Mouse (Mus musculus) cerebellum, adult 2 months (tissue): ENCODE measurements at regions not wholly inside any gene's neighbourhood (a gene's known extent, or its start where the extent isn't known, plus 50 kb on each side); places are given as distances from the start of the nearest gene placed in this dataset.
A peak's percentile ranks its signal among the peaks of the same experiment; 100 is the strongest.

Experiments
- DNase-seq, 2 experiments: peaks; one replicate each; pipeline ENCODE4 v3.0.0; 2021
- H3K27ac ChIP-seq: fragments of 200-500 bp; 2 replicates; pipeline ENCODE4 v1.5.1; 2012; ENCODE audit warnings: low read length, control low read depth, inconsistent platforms; ENCODE audit not compliant: insufficient read depth
- H3K27me3 ChIP-seq: fragments of 200-500 bp; 2 replicates; pipeline ENCODE4 v1.6.1; 2012; ENCODE audit warnings: inconsistent platforms, mild to moderate bottlenecking, low read length, moderate library complexity; ENCODE audit not compliant: control insufficient read depth, insufficient read depth
- H3K4me1 ChIP-seq: fragments of 200-500 bp; 2 replicates; pipeline ENCODE4 v1.6.1; 2011; ENCODE audit warnings: low read length; ENCODE audit not compliant: control insufficient read depth, insufficient read depth
- H3K4me3 ChIP-seq: fragments of 200-500 bp; replicated peaks from 2 replicates; pipeline ENCODE3; 2011; ENCODE audit warnings: mild to moderate bottlenecking, low read depth, low read length, control low read depth; ENCODE audit not compliant: insufficient read depth
- CTCF ChIP-seq: fragments of 200-500 bp; IDR thresholded peaks from 2 replicates; pipeline ENCODE4 v1.5.1; 2011; ENCODE audit warnings: low read depth, mild to moderate bottlenecking, control low read depth, low read length, moderate library complexity, borderline replicate concordance; ENCODE audit not compliant: insufficient read depth
- POLR2A ChIP-seq: fragments of 200-500 bp; IDR thresholded peaks from 2 replicates; pipeline ENCODE4 v1.6.1; 2011; ENCODE audit warnings: low read length, control low read depth, borderline replicate concordance; ENCODE audit not compliant: insufficient read depth
- WGBS: fragments of 180-500 bp; shearing (Covaris S2); methylation state at CpG from one replicate; pipeline ENCODE4 v1.1.7; 2018; 5-methylcytosine and 5-hydroxymethylcytosine counted together

DNA sequence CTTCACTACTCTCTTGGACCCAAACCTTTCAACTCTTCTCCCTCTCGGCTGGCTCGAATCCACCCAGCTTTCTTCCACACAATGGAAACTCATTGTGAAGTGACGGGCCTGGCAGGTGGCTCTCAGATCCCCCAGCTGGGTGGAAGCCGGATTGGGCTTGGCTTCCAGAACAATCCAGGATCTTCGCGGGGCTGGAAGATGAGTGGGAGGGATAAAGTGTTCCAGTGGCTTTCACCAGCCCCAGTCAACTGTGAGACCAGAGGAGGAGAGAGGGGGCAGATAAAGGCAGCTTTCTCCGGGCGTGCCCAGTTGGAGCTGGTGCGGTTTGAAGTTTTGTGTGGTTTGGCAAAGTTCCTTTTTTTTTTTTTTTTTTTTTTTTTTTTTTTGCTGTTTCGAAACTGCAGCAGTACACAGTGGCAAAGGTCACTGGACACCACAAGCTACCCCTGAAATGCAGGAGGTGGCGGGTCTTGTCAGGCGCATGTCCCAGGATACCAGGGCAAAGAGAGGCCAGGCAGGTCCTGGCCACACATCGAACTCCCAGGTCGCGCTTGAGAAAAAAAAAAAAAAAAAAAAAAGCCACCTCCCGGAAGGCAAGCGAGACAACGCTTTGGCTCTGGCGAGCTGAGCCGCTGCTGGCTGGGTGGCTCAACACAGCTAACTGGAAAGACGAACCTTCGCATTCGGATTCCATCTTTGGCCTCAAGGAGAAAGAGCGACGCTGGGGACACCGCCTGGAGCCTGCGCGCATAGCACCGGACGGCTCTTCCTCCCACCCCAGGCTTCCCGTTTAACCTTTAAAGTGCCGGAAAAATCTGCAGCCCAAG is 91.9 kb upstream of the Bcor start:
- Histone ChIP-seq H3K27ac (no peak overlapping the region), H3K4me3 (peak overlapping the region; percentile 17), H3K27me3 (no peaks in the 10 kb centered on the region), H3K4me1 (no peaks in the 10 kb centered on the region)
- no peak for TF ChIP-seq POLR2A
- TF ChIP-seq CTCF, result peak; percentile 60
- peak; percentile 41 to 45 for DNase-seq
- 11% methylated on average over 30 of the region's 32 CpGs for WGBS

DNA sequence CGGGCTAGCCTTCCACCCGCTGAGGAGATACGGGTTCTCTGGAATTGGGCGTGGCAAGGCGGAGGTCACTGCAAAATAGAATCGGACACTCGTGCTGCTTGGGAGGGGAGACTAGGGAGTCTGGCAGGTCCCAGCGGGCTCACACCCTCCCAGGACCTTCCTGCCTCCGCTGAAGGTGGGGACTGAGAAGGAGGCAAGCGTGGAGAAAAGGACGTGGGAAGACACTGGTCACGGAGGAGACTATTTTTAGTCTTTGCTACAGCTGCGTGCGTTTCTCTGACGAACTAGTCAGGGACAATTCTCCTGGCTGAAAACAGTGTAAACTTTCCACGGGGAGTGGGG is 92.5 kb upstream of the Bcor start:
- Histone ChIP-seq H3K4me1 (no peaks in the 10 kb centered on the region), H3K27me3 (no peaks in the 10 kb centered on the region), H3K27ac (no peak overlapping the region), H3K4me3 (peak overlapping the region; percentile 17)
- DNase-seq, result no peak
- TF ChIP-seq CTCF, result no peak
- TF ChIP-seq POLR2A, result no peak
- WGBS, result 5% methylated on average over 16 of the region's 16 CpGs

DNA sequence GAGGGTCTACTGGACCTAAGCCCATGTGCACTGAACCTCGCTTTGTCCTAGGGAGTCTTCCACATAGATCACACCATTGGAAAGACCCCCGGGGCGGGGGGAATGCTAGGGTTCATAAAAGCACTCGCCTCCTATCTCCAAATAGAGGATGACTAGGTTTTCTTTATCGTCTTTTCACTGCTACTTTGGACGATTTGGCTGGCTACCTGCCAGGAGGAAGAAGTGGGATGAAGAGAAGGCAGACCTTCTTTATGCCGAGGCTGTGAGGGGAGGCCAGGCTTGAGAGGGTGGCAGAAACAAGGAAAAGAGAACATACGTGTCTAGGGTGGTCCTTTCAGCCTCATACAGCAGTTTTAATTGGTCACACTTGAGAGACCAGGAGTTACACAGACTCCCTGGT is 96.6 kb upstream of the Bcor start:
- Histone ChIP-seq H3K27ac (no peak overlapping the region), H3K27me3 (no peaks in the 10 kb centered on the region), H3K4me1 (no peaks in the 10 kb centered on the region), H3K4me3 (no peak overlapping the region)
- WGBS, result 57% methylated on average over 8 of the region's 8 CpGs
- no peak for DNase-seq
- TF ChIP-seq CTCF, result no peak
- no peak for TF ChIP-seq POLR2A

DNA sequence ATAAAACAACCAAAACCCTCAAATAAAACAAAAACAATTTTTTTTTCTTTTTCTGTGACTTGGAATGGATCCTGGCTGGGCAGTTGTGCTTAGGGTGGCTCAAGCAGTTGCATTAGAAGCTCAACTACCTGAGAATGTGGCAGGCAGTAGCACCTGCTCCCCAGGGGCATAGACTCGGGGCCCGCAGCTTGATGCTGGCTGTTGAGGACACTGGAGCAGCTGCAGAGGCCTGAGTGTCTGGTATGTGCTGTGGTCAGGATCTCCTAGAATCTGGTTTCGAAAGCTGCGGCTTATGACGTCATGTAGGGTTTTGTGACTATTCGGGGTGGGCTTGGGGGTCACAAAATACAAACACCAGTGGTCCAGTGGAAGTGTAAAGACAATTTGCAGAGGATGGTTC is 103.7 kb upstream of the Bcor start:
- TF ChIP-seq CTCF (no peak), POLR2A (no peak)
- H3K27me3 ChIP-seq, result no peaks in the 10 kb centered on the region
- no peak for DNase-seq
- H3K4me1 ChIP-seq, result no peaks in the 10 kb centered on the region
- no peak overlapping the region for H3K27ac ChIP-seq
- WGBS, result 83% methylated on average over 6 of the region's 6 CpGs
- H3K4me3 ChIP-seq, result no peak overlapping the region

DNA sequence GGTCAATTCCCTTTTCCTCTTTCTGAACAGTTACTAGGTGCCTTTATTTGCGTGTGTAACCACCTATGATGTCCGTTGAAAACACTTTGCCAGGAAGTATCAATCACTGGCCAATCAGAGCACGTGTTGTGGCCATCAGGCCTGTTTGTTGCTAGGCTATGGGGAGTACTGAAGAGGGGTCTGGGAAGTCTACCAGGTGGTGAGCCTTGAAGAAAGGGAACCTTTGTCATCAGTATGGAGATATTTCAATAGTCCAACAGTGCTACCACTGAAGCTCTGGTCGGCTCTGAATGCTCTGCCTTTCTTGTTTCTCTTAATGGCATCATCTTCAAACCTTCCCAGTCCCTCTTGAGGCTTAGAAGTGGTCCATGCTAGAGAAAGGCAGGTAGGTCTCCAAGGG is 124.6 kb upstream of the Bcor start:
- no peak for TF ChIP-seq POLR2A
- no peak for TF ChIP-seq CTCF

DNA sequence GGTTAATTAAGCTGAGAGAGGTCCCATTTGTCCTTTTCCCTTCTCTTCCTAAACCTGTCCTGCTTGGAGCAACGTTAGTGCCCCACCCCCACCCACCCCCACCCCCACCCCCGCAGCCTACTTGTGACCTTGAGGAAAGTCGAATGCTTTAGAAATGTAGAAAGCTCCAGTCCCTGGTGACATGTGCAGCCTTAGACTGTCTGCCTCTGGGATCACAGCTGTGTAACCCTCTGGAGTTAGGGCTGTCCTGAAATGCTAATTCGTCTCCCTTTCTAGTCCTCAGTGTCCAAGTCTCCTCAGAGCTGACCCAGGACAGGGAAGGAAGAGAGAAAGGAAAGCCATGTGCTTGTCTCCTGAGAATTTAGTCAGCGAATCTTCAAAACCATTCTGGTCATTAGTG is 125.0 kb upstream of the Bcor start:
- no peak for DNase-seq
- Histone ChIP-seq H3K27me3 (no peaks in the 10 kb centered on the region), H3K4me1 (no peaks in the 10 kb centered on the region), H3K27ac (no peak overlapping the region), H3K4me3 (no peak overlapping the region)
- 47% methylated on average over 5 of the region's 5 CpGs for WGBS
- TF ChIP-seq POLR2A (no peak), CTCF (no peak)

More for the DNA sequence above, 124.6 kb upstream of the Bcor start:
- Histone ChIP-seq H3K27ac (no peak overlapping the region), H3K27me3 (no peaks in the 10 kb centered on the region), H3K4me1 (no peaks in the 10 kb centered on the region), H3K4me3 (no peak overlapping the region)
- DNase-seq, result no peak
- WGBS, result 77% methylated on average over 4 of the region's 4 CpGs

DNA sequence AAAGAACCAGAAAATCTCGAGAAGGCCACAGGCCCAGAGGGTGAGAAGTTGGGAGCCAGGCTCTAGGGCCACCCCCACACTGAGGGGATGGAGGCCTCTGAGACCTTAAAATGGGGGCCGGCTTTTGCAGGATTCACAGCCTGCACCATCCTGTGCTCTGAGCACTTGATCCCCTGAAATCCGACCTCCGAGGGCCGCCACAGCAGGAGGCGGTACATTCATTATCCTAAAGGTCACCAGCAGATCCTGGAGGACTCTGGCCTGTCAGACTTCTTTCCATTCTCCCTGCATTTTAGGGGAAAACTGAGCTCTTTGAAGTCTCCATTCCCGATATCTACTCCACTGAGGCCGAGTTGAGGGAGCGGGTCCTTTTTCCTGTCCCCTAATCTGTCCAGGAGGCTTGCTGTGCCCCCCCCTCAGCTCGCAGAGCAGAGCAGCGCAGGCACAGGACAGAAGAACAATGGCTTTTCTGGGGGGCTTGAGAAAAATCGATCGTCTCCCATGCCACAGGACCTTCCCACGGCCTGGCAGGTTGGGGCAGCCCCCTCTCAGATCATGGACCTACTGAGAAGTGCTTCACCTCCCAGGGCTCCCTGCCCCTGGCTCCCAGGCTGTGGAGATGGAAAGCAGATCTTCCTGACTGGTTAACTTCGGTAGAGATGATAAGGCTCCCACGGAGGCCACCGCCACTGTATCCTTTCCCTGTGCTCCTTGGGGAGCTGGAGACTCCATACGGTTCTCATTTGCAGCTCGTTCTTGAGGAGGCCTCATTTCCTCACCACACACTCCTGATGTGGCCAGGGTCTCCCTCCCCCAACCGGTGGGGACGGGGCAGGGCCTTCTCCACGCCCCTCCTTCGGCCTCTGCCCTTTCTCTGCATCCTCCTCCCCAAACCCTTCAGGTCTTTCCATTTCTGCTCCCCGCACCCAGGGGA is 126.1 kb upstream of the Bcor start:
- no peaks in the 10 kb centered on the region for H3K4me1 ChIP-seq
- no peaks in the 10 kb centered on the region for H3K27me3 ChIP-seq
- TF ChIP-seq CTCF, result no peak
- TF ChIP-seq POLR2A, result no peak
- no peak for DNase-seq
- WGBS, result 76% methylated on average over 24 of the region's 24 CpGs
- no peak overlapping the region for H3K4me3 ChIP-seq
- H3K27ac ChIP-seq, result no peak overlapping the region
